Mouse (Mus musculus): ENCODE results near the gene Plekhh2. TPM values are rescaled to one million over a fixed set of nuclear protein-coding genes. Genes with fewer than 3 reads are reported as not detected.

Gene Plekhh2
- total RNA-seq, 1 experiment from 2014 or later = not detected

DNA sequence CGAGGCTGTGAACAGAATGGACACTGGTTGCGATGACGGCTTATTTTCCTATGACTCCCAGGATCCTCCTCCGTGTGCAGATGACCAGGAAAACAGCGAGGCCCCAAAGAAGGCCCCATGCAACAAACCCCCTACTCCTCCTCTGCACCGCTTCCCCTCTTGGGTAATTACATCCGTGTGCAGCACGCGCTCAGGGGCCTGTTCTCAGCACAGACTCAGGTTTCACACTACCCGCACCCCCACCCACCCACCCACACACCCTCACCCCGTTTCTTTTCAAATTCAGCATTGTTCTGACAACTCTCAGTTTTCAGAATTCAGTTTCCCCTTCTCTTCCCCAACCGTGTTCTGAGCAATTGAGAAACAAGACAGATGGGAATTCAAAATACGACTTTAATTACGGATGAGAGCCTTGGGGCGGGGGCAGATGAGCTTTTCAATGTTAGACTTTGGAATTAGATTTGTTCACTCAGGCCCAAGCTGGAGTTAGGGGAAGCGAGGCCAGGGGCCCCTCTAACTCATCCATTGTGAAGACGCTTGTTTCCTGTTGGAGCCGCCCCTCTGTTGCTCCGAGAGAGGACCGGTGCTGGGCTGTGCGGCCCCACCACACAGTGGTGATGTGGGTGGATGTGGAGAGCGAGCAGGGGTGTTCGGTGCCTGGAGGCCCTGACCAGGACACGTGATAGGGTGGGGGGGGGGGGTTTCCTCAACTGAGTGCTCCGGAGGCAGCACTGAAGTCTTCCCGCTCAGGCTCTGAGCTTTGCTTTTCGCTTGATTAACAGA lies 55.3 kb downstream of the Plekhh2 start:
- ATAC-seq (ENCODE audit: extremely low read depth, insufficient number of reproducible peaks, low FRiP score, poor library complexity, severe bottlenecking) = no peak

DNA sequence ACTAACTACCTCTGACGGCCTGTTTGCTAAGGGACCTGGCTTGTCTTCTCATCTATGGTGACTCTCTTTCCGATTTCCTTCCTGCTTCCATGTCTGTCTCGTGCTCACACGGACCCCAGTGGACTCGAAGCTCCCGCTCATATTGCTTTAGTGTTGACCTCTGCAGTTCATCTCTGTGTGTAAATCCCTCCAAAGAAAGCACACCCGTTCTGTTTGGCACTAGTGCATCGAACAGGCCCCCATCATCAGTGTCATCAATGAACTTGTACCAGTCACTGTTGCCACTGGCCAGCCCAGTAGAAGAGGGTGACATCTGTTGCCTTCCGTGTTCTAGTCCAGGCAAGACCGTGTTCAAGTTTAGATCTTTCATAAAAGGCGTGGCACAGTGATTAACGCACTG lies 57.1 kb downstream of the Plekhh2 start:
- no peak for ATAC-seq (ENCODE audit: extremely low read depth, insufficient number of reproducible peaks, low FRiP score, poor library complexity, severe bottlenecking)

DNA sequence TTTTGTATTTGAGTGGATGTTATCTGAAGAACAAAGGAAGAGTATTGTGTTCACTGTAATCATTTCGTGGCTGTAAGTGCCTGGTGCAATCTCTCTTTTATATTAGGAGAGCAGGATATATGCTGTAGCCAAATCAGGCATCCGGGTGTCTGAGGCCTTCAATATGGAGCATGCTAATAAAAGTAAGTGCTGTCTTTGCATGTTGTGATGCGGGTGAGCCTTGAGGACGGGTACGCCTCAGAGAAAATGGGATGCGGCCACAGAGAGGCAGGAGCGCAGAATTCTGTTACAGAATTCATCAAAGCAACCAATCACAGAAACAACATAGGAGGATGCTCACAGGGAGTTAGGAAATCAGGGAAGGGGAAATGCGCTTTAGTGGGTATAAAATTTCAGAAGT lies 58.1 kb downstream of the Plekhh2 start:
- ATAC-seq (ENCODE audit: extremely low read depth, insufficient number of reproducible peaks, low FRiP score, poor library complexity, severe bottlenecking) = no peak

DNA sequence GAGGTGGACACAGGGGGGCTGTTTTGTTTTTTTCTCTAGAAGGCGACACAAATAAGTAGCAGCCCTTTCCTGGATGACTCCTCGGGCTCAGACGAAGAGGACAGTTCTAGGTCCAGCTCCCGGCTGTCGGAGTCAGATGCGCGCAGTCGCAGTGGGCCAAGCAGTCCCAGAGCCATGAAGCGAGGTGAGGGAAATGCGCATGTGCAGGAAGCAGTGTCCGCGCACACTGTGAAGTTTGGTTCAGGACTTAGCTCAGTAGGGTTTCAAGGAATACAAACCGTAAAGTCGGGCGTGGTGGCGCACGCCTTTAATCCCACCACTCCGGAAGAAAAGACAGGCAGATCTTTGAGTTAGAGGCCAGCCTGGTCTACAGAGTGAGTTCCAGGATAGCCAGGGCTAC lies 59.9 kb downstream of the Plekhh2 start:
- ATAC-seq (ENCODE audit: extremely low read depth, insufficient number of reproducible peaks, low FRiP score, poor library complexity, severe bottlenecking) = no peak

DNA sequence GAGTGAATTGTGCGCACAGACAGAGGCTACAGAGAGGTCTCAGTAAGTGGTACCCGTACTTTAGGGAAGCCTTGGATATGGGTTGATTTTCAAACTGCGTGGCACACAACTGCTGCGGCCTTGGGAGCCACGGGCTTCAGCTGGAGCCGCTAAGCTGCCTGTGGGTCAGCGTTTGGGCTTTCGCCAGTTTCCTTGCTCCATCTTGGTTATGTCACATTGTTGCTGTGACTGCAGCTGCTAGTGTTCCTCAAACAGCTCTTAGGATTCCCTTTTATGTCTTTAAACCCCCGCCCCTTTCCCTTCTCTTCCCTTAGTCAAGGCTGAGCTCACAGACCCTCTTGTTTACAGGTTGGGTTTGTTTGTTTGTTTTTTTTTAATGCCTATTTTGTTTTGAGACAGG lies 61.6 kb downstream of the Plekhh2 start:
- ATAC-seq (ENCODE audit: extremely low read depth, insufficient number of reproducible peaks, low FRiP score, poor library complexity, severe bottlenecking) = no peak

DNA sequence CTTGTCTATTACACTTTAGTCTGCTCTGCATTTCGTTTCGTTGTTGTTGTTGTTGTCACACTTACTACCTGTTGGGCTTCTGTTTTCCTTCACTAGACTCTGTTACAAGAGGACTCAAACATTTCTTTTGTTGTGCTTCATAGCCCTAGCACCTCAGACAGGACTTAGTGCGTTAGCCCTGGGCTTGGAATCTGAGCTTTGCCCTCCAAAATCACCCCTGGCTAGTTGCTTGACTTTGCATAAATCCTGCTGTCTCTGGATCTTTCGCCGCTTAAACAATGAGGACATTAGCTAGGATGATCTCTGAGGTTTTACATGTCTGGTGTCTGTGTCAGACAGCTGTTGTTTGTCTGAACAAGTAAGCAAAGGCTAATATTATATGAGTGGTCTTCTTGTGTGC lies 62.2 kb downstream of the Plekhh2 start:
- no peak for ATAC-seq (ENCODE audit: extremely low read depth, insufficient number of reproducible peaks, low FRiP score, poor library complexity, severe bottlenecking)

DNA sequence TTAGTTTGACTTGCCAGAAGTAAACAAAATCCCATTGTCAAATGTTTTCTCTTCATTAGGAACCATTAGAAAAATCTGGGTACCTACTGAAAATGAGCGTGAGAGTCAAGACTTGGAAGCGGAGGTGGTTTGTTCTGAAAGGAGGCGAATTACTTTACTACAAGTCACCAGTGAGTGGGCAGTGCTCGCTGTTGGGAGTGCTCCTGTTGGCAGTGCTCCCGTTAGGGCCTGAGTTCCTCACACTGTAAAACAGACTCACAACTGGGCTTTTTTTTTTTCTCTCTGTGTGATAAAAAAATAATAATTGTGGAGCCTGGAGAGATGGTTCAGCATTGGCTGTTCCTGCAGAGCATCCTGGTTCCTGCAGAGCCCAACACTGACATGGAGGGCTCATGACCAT lies 63.4 kb downstream of the Plekhh2 start:
- ATAC-seq (ENCODE audit: extremely low read depth, insufficient number of reproducible peaks, low FRiP score, poor library complexity, severe bottlenecking) = no peak

DNA sequence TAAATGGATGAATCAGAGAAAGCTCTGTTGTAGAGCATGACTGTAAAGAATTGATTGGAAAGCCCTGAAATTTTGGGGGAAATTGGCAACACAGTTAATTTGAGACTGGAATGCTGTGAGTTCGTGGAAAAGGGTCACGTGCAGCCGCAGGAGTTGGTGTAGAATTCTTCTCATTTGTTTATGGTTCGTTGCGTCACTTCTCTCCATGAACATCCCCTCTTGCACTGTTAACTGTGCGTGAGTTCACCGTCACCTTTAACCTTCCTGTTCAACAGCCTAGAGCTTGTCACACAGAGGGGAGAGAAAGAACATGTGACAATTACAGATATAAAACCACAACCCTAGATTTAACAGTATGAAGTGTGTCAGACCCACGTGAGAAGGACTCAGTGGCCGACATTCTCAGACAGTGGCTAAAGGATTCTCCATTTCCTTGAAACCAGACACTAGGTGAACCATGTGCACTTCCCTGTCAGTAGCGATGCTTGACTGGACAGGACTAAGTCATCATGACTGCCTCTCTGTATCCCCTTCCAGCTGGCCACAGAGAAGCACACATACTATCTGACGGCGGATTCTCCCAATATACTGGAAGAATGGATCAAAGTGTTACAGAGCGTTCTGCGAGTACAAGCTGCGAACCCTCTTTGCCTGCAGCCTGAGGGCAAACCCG lies 65.1 kb downstream of the Plekhh2 start:
- ATAC-seq (ENCODE audit: extremely low read depth, insufficient number of reproducible peaks, low FRiP score, poor library complexity, severe bottlenecking) = no peak

DNA sequence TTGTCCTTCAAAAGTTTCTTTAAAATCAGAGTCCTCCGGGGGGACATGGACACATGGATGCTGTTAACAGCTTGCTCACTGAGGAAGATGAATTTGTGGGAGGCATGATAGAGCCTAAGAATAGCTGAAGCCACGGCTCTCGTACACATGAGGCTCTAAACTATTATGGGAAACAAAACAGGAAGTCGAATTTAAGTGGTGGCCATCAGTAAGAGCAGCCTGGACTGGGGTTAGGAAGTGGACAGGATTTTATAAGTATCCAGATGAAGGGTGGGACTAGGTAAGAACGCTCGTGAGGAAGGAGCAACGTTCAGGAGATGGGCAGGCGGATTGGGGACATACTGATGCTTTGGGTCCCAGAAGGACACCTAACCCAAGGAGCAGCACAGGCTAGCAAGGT lies 67.6 kb downstream of the Plekhh2 start:
- ATAC-seq (ENCODE audit: extremely low read depth, insufficient number of reproducible peaks, low FRiP score, poor library complexity, severe bottlenecking) = no peak

DNA sequence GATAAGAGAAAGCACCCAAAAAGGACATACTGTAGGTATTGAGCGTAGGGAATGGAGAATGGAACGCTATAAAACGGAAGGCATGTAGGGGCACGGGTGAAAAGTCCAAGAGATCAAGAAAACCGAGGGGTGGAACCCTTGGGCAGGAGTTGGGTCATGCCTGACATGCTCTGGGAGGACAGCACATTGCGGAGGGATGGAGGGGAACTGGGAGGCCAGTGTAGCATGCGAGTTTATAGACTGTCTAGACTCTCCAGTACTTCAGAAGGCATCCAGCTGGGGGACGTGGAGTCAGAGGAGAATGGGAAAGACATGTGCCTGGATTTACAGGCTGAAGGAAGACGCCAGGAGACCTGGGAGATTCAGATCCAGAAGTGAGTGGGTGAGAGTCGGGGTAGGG lies 68.1 kb downstream of the Plekhh2 start:
- ATAC-seq (ENCODE audit: extremely low read depth, insufficient number of reproducible peaks, low FRiP score, poor library complexity, severe bottlenecking) = no peak

DNA sequence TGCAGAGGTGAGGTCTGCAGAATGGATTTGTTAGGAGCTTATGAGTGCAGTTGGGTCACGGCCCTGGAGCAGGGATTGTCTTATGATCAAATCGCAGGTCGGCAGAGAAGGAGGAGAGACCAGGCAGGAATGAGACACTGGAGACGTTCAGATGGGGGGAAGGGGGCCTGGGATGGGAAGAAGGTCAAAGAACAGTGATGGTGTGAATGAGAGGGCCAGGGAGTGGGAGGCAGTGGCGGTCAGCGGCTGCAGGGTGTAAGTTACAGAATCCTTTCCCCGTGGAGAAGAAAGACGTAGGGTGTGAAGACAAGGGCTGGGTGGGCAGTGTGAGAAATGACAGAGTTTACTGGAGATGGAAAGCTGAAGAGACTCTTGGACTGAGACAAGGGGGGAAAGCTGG lies 69.1 kb downstream of the Plekhh2 start:
- ATAC-seq (ENCODE audit: extremely low read depth, insufficient number of reproducible peaks, low FRiP score, poor library complexity, severe bottlenecking) = no peak

DNA sequence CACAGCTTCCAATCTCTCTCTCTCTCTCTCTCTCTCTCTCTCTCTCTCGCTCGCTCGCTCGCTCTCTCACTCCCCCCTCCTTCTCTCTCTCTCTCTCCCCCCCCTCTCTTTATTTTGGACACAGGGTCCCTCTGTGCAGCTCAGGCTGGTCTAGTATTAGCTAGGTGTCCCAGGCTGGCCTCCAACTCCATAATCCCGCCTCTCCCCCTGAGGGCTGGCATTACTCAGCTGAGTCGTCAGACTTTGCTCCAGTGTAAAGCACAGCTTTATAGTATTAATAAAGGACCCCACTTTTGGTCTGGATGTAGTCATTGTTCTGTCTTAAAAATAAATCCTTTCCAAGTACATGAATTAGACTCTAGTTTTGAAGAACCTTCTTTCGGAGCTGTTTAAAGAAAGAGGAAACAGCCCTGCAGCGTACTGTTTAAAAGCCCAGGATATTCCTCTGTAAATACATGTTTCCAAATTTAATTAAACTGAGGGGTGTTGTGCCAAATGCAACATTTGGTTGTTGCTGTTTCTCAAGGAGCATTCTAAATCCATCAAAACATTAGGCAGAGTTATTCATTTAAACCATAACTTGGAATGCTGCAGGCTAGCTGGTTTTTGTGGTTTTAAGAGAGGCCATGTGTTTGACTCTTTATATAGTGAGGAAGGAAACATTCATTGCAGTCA lies 70.2 kb downstream of the Plekhh2 start:
- ATAC-seq (ENCODE audit: extremely low read depth, insufficient number of reproducible peaks, low FRiP score, poor library complexity, severe bottlenecking) = no peak

DNA sequence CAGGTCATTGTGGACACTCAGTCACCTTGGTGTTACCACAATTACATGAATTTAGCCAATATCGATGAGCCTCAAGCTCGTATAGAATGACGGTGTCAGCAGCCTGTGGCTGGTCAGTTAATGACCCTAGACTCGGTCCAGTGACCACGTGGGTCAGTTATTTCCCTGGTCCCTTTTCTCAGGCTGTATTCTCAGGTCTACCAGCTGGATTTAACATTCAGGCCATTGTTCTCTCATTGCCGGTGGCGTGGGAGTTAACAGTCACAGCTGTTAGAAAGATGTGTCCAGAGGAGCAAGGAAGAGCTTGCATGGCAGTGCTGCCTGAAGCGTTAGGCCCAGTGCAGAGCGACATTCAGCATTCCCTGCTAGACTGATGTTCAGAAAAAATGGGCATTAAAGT lies 72.4 kb downstream of the Plekhh2 start:
- ATAC-seq (ENCODE audit: extremely low read depth, insufficient number of reproducible peaks, low FRiP score, poor library complexity, severe bottlenecking) = no peak

DNA sequence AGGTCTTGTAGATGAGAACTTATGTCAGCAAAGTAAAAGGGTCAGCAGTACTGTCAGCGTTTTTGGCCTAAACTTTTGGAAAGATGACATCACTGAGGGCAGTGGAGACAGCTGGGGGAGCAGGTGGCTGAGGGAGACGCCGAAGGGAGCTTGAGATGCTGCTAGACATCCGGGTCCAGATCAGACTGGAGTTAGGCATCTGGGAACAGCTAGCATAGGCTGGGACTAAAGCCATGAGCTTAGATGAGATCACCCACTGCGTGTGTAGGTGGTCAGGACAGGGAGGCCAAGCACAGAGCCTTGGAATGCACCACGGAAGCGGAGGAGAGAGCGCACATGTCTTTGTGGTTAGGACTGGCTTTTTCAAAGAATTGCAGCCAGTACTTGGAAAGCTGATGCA lies 73.4 kb downstream of the Plekhh2 start:
- no peak for ATAC-seq (ENCODE audit: extremely low read depth, insufficient number of reproducible peaks, low FRiP score, poor library complexity, severe bottlenecking)

DNA sequence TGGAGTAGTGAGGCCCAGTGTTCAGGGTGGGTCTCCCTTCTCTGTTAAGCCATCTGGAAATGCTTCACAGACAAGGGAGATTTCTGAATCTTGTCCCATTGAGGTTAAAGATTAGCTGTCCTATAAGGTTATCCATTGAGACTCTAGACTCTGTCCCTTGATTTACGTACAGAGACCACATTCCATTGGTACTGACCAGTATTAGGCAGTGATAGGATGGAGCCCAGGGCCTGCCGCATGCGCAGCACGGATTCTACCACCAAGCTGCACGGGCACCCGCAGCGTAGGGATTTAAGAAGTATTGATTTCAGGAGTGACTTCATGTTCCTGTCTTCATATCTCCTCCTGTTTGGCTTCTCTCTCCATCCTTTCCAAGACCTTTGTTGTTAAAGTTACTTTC lies 78.4 kb downstream of the Plekhh2 start:
- ATAC-seq (ENCODE audit: extremely low read depth, insufficient number of reproducible peaks, low FRiP score, poor library complexity, severe bottlenecking) = no peak

DNA sequence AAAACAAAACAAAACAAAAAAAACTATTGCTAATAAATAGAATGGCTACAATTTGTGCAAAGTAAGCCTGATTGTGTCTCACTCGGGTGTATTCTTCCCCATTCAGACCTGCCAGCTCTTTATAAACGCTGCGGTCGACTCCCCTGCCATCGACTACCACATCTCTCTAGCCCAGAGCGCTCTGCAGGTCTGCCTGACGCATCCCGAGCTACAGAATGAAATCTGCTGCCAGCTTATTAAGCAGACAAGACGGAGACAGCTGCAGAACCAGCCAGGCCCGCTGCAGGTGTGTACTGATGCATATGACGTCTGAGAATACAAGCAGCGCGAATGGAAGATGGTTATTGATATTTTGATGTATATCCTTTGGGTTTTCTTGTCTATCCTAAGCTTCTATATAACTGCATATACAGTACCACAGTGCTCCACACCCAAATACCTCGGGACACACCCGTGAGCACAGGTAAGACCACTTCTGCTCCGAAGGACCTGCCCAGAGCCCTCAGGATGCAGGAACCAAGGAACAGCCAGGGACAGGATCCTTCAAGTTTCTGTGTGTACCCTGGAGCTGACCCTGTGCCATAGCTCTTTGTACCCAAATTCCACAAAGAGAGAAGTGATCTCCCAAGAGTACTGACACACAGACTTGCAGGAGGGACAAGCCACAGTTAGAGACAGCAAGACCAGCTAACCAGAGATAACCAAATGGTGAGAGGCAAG lies 79.9 kb downstream of the Plekhh2 start:
- no peak for ATAC-seq (ENCODE audit: extremely low read depth, insufficient number of reproducible peaks, low FRiP score, poor library complexity, severe bottlenecking)

DNA sequence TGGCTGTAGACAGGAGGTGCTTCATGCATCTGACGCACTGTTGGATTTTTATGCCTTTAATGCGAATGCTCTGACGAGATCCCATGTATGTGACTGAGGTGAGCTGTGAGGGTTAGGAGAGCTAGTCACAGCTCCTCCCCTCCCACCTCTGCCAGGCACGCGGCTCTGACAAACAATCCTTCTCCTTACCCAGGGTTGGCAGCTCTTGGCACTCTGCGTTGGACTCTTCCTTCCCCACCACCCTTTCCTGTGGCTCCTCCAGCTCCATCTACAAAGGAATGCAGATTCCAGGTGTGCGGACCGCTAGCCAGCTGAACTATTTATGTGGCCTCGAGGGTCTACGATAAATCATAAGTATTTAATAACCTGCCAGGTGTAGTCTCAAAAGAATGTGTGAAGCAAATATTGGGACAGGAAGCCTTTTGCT lies 84.3 kb downstream of the Plekhh2 start:
- no peak for ATAC-seq (ENCODE audit: extremely low read depth, insufficient number of reproducible peaks, low FRiP score, poor library complexity, severe bottlenecking)

DNA sequence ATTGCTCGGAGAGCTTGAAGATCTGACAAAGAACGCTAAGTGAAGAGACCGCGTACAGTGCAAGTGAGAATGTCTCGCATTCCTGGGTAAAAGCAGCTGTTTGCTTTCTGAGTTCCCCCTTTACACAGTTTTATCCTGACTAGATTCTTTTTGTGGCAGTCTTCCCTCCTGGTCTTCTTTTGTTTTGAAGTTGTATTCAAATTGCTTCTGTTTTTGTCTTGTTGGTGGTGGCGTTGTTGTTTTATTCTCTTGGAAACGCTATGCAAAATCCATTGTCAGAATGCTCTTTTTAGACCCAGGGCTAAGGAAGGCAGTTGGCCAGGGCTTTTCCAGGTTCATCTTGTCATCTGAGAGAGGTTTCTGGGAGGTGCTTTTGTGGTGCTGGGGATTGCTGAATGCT lies 84.8 kb downstream of the Plekhh2 start:
- ATAC-seq (ENCODE audit: extremely low read depth, insufficient number of reproducible peaks, low FRiP score, poor library complexity, severe bottlenecking) = no peak

DNA sequence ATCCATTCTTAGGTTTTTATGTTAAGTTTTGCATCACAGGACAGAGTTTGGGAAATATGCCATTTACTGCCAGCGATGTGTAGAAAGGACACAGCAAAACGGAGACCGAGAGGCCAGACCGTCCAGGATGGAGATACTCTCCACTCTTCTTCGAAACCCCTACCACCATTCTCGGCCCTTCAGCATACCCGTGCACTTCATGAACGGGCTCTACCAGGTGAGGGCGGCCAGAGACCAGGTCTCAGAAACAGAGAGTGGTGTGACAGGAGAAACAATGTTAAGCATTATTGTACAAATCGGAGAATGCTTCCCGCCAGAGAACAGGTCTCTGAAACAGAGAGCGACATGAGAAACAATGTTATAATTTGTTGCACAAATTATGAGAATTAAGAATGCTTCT lies 86.2 kb downstream of the Plekhh2 start:
- no peak for ATAC-seq (ENCODE audit: extremely low read depth, insufficient number of reproducible peaks, low FRiP score, poor library complexity, severe bottlenecking)

DNA sequence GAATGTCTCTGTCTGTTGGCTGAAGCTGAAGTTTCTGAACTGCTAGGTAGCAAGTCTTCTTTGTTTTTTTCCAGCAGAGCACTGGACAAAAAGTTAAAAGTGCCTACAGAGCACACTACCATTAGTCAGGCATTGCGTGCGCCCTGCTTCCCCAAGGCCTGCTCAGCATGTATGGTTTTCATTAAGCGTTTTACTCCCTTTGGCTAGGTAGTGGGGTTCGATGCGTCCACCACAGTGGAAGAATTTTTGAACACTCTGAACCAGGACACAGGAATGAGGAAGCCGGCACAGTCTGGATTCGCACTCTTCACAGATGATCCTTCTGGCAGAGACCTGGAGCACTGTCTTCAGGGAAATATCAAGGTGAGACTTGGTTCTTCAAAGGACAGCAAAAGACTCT lies 87.2 kb downstream of the Plekhh2 start:
- ATAC-seq (ENCODE audit: extremely low read depth, insufficient number of reproducible peaks, low FRiP score, poor library complexity, severe bottlenecking) = no peak

All from neutrophil, adult 5-6 weeks (primary cell).